Mouse (Mus musculus) frontal cortex, postnatal 25 days (tissue): ENCODE measurements at regions not wholly inside any gene's neighbourhood (a gene's known extent, or its start where the extent isn't known, plus 50 kb on each side); places are given as distances from the start of the nearest gene placed in this dataset.

ENCODE experiments used
- DNase-seq, 2 experiments: peaks; one replicate each; pipeline ENCODE4 v3.0.0; 2022; ENCODE audit warnings: low spot score in 2 of 2

GRCm38 (mm10) chr1:39100492-39100891, 93.0 kb upstream of the Npas2 start:
- DNase-seq = no peak

- no peak for DNase-seq
These were observed 91.2 kb upstream of the Npas2 start for GRCm38 (mm10) chr1:39102126-39102905.

- DNase-seq = no peak
These were observed 90.3 kb upstream of the Npas2 start for GRCm38 (mm10) chr1:39102989-39103910.

GRCm38 (mm10) chr1:39105546-39106371, 87.8 kb upstream of the Npas2 start:
- DNase-seq = no peak

- DNase-seq = no peak
These were observed 87.2 kb upstream of the Npas2 start for GRCm38 (mm10) chr1:39106372-39106643.

GRCm38 (mm10) chr1:39106650-39107049, 86.9 kb upstream of the Npas2 start:
- no peak for DNase-seq

GRCm38 (mm10) chr1:39116319-39116718, 77.2 kb upstream of the Npas2 start:
- DNase-seq = no peak

GRCm38 (mm10) chr1:39122316-39123015, 71.1 kb upstream of the Npas2 start:
- DNase-seq = no peak

- DNase-seq = no peak
These were observed 70.3 kb upstream of the Npas2 start for GRCm38 (mm10) chr1:39123081-39123812.

GRCm38 (mm10) chr1:39123813-39124146, 69.8 kb upstream of the Npas2 start:
- DNase-seq = no peak

GRCm38 (mm10) chr1:39134521-39134920, 59.0 kb upstream of the Npas2 start:
- DNase-seq = no peak

- DNase-seq = no peak
These were observed 50.5 kb upstream of the Npas2 start for GRCm38 (mm10) chr1:39143054-39143453.

- DNase-seq = no peak
These were observed 49.9 kb upstream of the Npas2 start for GRCm38 (mm10) chr1:39143626-39144025.
